Mouse (Mus musculus) ES-E14 (cell line): ENCODE data around the gene Slpi.

Source experiments
- HCFC1 ChIP-seq: IDR thresholded peaks from 2 replicates; pipeline ENCODE4 v1.6.1; 2012; ENCODE audit warnings: low read length, inconsistent platforms, borderline replicate concordance; ENCODE audit not compliant: insufficient read depth
- ZC3H11A ChIP-seq: IDR thresholded peaks from 2 replicates; pipeline ENCODE4 v1.6.1; 2012; ENCODE audit warnings: low read depth, mild to moderate bottlenecking, inconsistent platforms, low read length, borderline replicate concordance
- ZNF384 ChIP-seq: IDR thresholded peaks from 2 replicates; pipeline ENCODE4 v1.6.1; 2012; ENCODE audit warnings: low read depth, low read length, inconsistent platforms

DNA sequence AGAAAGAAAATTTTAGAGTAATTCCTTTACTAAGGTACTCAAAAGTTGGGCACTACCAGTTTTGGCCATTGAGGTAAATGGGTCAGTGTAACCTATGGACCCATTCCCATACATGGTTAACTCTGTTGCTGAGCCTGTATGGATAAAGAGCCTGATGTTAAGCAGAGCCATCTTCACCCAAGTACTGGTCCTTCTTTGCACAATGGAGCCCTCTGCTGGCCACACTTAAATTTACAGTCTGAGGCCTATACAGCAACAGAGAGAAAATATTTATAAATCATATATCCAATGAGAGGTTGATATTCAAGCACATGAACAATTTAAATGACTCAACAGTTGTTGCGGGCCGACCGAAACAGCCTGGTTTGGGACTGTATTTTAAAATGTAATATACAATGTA, 39.9 kb downstream of the Slpi start:
- TF ChIP-seq ZNF384 (no peak), ZC3H11A (peak; percentile 64), HCFC1 (no peak)
